Mouse (Mus musculus) heart, postnatal 0 days (tissue): Measurements from ENCODE around the gene Ccdc78. TPM values are rescaled to one million over a fixed set of nuclear protein-coding genes. Genes with fewer than 3 reads are reported as not detected.

Experiments
- ATAC-seq: fragments of 200-750 bp; cut with Nextera tagmentation; 2 replicates; pipeline ENCODE4 v1.8.0; 2017; ENCODE audit warnings: low read depth, moderate number of reproducible peaks, moderate library complexity; ENCODE audit not compliant: insufficient read depth
- DNase-seq: peaks from one replicate; pipeline ENCODE4 v3.0.0-alpha.2; 2016; ENCODE audit warnings: low spot score
- H3K27ac ChIP-seq: fragments of 300-500 bp; sonication (generic); 2 replicates; pipeline ENCODE4 v1.5.1; 2014; ENCODE audit warnings: low read depth, mild to moderate bottlenecking
- H3K27me3 ChIP-seq: fragments of 300-500 bp; sonication (generic); 2 replicates; pipeline ENCODE4 v1.6.1; 2014; ENCODE audit warnings: low read length, mixed read lengths; ENCODE audit not compliant: control insufficient read depth, insufficient read depth
- H3K36me3 ChIP-seq: fragments of 300-500 bp; sonication (generic); replicated peaks from 2 replicates; pipeline ENCODE4 v1.6.1; 2014; ENCODE audit warnings: low read length, mixed read lengths; ENCODE audit not compliant: control insufficient read depth, insufficient read depth
- H3K4me1 ChIP-seq: fragments of 300-500 bp; sonication (generic); 2 replicates; pipeline ENCODE4 v1.6.1; 2014; ENCODE audit warnings: antibody characterized with exemption; ENCODE audit not compliant: control insufficient read depth, insufficient read depth
- H3K4me2 ChIP-seq: fragments of 300-500 bp; sonication (generic); 2 replicates; pipeline ENCODE4 v1.6.1; 2014; ENCODE audit warnings: low read depth, mild to moderate bottlenecking, low read length, moderate library complexity
- H3K4me3 ChIP-seq: fragments of 300-500 bp; sonication (generic); 2 replicates; pipeline ENCODE4 v1.5.1; 2014; ENCODE audit warnings: low read depth, low read length
- H3K9ac ChIP-seq: fragments of 300-500 bp; sonication (generic); replicated peaks from 2 replicates; pipeline ENCODE4 v1.6.1; 2014; ENCODE audit warnings: low read depth, low read length, mixed read lengths
- H3K9me3 ChIP-seq: fragments of 300-500 bp; sonication (generic); replicated peaks from 2 replicates; pipeline ENCODE4 v1.6.1; 2016; ENCODE audit warnings: low read length; ENCODE audit not compliant: control insufficient read depth
- CTCF ChIP-seq: IDR thresholded peaks from 2 replicates; pipeline ENCODE4 v1.5.1; 2016; ENCODE audit warnings: antibody characterized with exemption, control low read depth, low read depth
- EP300 ChIP-seq: IDR thresholded peaks from 2 replicates; pipeline ENCODE4 v1.6.1; 2016; ENCODE audit warnings: antibody characterized with exemption, low read depth
- WGBS: fragments of 180-500 bp; shearing (Covaris S2); extraction: QIAGEN DNeasy Blood & Tissue Kit; methylation state at CpG from one replicate; pipeline ENCODE4 v1.1.7; 2014; 5-methylcytosine and 5-hydroxymethylcytosine counted together
- polyA plus RNA-seq: library from polyadenylated mRNA; unstranded; fragments of >200 nt; fragmentation: Nextera tagmentation; extraction: Ambion mirVana; gene quantifications from 2 replicates; pipeline ENCODE4 v1.2.1, GENCODE M21; 2015
- total RNA-seq: library from RNA; depleted of rRNA; stranded (reverse); fragments of >200 nt; gene quantifications from 2 replicates; pipeline ENCODE4 v1.2.3, GENCODE M21; 2014; ENCODE audit warnings: low replicate concordance

The Ccdc78 gene
- total and polyA plus RNA-seq, 2 experiments from 2014 or later: 0.12 TPM; not detected in 1

DNA sequence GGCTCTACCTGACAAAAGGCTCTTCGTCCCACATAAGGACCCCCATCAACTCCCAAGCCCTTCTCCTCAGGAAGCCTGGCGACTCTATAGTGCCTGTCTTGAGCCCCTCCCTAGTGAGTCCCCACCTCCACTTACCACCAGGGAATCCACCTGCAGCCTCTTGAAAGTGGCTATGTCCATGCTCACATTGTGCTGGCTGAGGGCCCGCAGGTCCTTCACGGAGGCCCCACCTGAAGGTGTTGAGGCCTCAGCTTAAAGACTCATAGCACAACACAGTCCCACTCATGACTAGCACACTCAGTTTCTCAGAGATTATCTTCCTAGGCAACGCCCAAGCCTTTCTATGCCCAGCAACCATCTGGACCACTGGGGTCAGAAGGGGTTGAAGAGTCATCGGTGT is 37.1 kb upstream of the Ccdc78 start:
- no peak overlapping the region for H3K4me2 ChIP-seq
- no peaks in the 10 kb centered on the region for H3K36me3 ChIP-seq
- ATAC-seq (no peak), DNase-seq (no peak)
- H3K9ac ChIP-seq: no peak overlapping the region
- 75% methylated on average over 6 of the region's 6 CpGs for WGBS
- no peaks in the 10 kb centered on the region for H3K9me3 ChIP-seq
- no peak overlapping the region for H3K4me3 ChIP-seq
- H3K27ac ChIP-seq: no peak overlapping the region
- no peak for TF ChIP-seq CTCF
- no peak for TF ChIP-seq EP300
- no peaks in the 10 kb centered on the region for H3K27me3 ChIP-seq
- no peaks in the 10 kb centered on the region for H3K4me1 ChIP-seq

DNA sequence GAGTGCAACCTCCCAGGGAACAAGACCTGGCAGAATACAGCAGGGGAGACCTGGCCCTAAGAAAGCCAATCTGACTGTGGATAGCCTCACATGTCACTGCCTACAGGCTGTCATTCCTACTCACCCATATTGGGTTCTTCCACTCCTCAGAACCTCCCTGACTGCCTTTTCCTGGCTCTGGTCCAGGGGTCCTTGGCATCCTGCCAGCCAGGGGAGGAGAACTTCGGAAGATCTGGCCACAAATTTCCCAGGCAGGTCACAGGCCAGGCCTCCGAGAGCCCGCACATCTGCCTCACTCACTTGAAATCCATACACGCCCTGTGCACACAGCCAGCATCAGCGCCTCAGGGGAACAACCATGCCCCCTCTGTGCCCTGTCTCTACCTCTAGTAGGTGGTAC is 34.9 kb upstream of the Ccdc78 start:
- H3K27ac ChIP-seq: no peak overlapping the region
- TF ChIP-seq CTCF (no peak), EP300 (no peak)
- no peaks in the 10 kb centered on the region for H3K27me3 ChIP-seq
- no peaks in the 10 kb centered on the region for H3K9me3 ChIP-seq
- 15% methylated on average over 5 of the region's 5 CpGs for WGBS
- no peaks in the 10 kb centered on the region for H3K36me3 ChIP-seq
- no peak overlapping the region for H3K4me3 ChIP-seq
- no peak overlapping the region for H3K9ac ChIP-seq
- no peak overlapping the region for H3K4me2 ChIP-seq
- H3K4me1 ChIP-seq: no peaks in the 10 kb centered on the region
- no peak for DNase-seq
- no peak for ATAC-seq

- 78% methylated on average over 9 of the region's 9 CpGs for WGBS
- H3K4me1 ChIP-seq: no peaks in the 10 kb centered on the region
- no peak within 1 kb of the TSS for H3K4me2 ChIP-seq
- no peak within 1 kb of the TSS for H3K27ac ChIP-seq
- H3K36me3 ChIP-seq: no peaks in the 10 kb centered on the region
- DNase-seq: no peak
- H3K9me3 ChIP-seq: no peaks in the 10 kb centered on the region
- ATAC-seq: no peak
- TF ChIP-seq CTCF (no peak), EP300 (no peak)
- no peaks in the 10 kb centered on the region for H3K27me3 ChIP-seq
- no peak within 1 kb of the TSS for H3K4me3 ChIP-seq
- H3K9ac ChIP-seq: no peak within 1 kb of the TSS
Measured at GRCm38 (mm10) chr17:25754241-25754640, 32.1 kb upstream of the Ccdc78 start, which contains the start of gene Msln. Msln (minus strand) TSS chr17:25754378.

DNA sequence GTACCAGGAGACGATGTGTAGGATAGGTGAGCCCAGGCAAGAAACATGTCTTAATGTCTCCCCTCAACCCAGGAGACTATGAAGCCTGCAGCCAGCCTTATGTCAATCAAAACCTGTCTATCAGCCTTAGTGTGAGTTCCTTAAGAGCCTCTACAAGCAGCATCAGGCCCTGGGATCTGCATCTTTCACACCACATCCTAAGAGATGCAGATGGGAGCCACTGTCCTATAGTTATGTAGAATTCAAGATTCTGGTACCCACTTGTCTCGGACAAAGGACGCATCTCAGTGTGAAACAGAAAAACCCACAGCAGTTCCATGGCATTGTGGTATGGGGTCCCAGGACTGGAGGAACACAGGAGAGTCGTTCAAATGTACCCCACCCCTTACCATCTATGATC is 31.3 kb upstream of the Ccdc78 start:
- no peak overlapping the region for H3K27ac ChIP-seq
- 71% methylated on average over 4 of the region's 4 CpGs for WGBS
- H3K36me3 ChIP-seq: no peaks in the 10 kb centered on the region

DNA sequence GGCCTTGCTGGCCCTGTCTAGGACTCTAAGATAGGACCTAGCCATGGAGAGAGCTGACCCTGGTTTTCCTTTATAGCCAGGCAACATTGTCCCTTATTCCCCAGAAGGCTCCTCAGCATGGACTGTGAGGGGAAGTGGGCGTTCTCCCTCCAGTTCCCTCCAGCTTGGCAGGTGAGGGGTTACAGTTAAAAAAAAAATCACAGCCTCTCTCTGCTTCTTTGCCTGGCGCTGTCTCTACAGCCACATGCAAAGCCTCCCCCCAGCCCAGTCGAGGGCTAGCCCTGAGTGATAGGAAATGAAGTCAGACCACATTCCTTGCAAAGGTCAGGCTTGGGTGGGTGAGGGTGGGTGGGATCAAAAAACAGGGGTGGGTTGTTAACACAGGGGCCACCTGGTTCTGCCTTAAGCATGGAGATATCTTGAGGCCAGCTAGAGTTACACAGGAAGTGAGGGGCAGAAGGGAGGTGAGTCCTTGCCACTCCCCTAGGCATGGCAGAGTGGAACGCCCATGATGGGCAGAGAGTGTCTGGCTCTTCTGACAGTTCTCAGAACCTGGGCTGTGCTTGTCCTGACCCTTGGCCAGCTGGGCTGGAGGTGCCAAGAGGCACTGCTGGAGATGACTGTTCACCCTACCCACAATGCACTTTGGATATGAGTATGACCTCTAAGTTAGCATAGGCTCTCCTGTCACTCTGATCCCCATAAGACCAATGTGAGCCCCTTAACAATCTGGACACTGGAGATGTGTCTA is 30.6 kb upstream of the Ccdc78 start:
- Histone ChIP-seq H3K4me1 (no peaks in the 10 kb centered on the region), H3K27ac (no peak overlapping the region), H3K4me3 (no peak overlapping the region), H3K27me3 (no peaks in the 10 kb centered on the region), H3K36me3 (no peaks in the 10 kb centered on the region), H3K4me2 (no peak overlapping the region), H3K9me3 (no peaks in the 10 kb centered on the region), H3K9ac (no peak overlapping the region)
- no peak for ATAC-seq
- TF ChIP-seq EP300 (no peak), CTCF (no peak)
- WGBS: 33% methylated on average over 4 of the region's 4 CpGs
- DNase-seq: no peak

More for the DNA sequence above, 31.3 kb upstream of the Ccdc78 start:
- Histone ChIP-seq H3K9ac (no peak overlapping the region), H3K27me3 (no peaks in the 10 kb centered on the region), H3K4me2 (no peak overlapping the region), H3K4me3 (no peak overlapping the region), H3K4me1 (no peaks in the 10 kb centered on the region), H3K9me3 (no peaks in the 10 kb centered on the region)
- ATAC-seq (no peak), DNase-seq (no peak)
- TF ChIP-seq CTCF (no peak), EP300 (no peak)
